In genomic region chr5:21939405-21939804, GRCm38 (mm10) we compare ENCODE assay signal across 14 mouse cellular contexts.
"Had no signal": no experiment of that assay in that cellular context is flagged by ENCODE, and none has a peak within 500 bp of the region (broad histone marks: within the 10 kb centered on the region; RNA-seq: fewer than 3 reads in every experiment).

No protein-coding gene starts in this region.

- H3K9ac ChIP-seq: liver, embryonic 13.5 days had no signal

- H3K4me1 ChIP-seq: liver, embryonic 13.5 days had no signal

- H3K36me3 ChIP-seq: liver, embryonic 13.5 days had no signal

- H3K4me3 ChIP-seq: layer of hippocampus, adult 2 months; liver, embryonic 13.5 days had no signal

- H3K27ac ChIP-seq: kidney, postnatal 0 days; layer of hippocampus, adult 2 months; liver, embryonic 13.5 days had no signal

- H3K27me3 ChIP-seq: liver, embryonic 13.5 days had no signal

- DNase-seq: kidney, postnatal 25 days; layer of hippocampus, adult 9-11 months; layer of hippocampus, postnatal 36 days; left cerebral cortex, postnatal 4 days; liver, embryonic 13.5 days; lung, adult 2 months; lung, postnatal 14 days; lung, postnatal 4 days; midbrain, embryonic 14.5 days; thymus, adult 18-20 months; thymus, postnatal 36 days had no signal

- H3K9me3 ChIP-seq: liver, embryonic 13.5 days had no signal

- H3K4me2 ChIP-seq: liver, embryonic 13.5 days; midbrain, embryonic 11.5 days had no signal
